Mouse (Mus musculus): ENCODE data around the gene Uqcrq.

DNA sequence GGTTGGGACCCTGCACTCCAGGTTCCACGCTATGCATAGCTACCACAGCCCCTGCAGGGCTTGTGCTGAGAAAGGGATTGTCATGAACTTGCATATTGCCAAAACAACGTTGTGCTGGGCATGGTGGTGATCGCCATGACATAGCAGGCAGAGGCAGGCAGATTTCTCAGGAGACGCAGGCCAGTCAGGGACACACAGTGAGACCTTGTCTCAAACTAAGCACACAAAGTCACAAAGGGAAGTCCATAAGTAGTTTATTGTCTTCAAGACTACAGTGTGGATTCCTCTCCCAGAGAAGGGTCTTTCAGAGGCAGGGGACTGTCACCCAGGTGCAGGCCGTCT, 1.9 kb downstream of the Uqcrq start:
- no peak for TF ChIP-seq EP300 (IDR thresholded peaks at IDR 0.05)
- no peak for TF ChIP-seq CTCF (IDR thresholded peaks at IDR 0.05)
